Mouse (Mus musculus): ENCODE results near the gene Gmppb.

Gmppb gene

GRCm38 (mm10) chr9:108073141-108073930 lies 24.3 kb downstream of the Gmppb start:
- no peak for DNase-seq (ENCODE audit: low spot score)

- DNase-seq (ENCODE audit: low spot score) = peak; percentile 63
These were observed 31.1 kb downstream of the Gmppb start, which contains the start of gene Mst1 for GRCm38 (mm10) chr9:108080168-108080567. TSS of gene Mst1 (plus strand) at chr9:108080436.

- DNase-seq (ENCODE audit: low spot score) = no peak
These were observed 33.5 kb downstream of the Gmppb start for GRCm38 (mm10) chr9:108082549-108082948.

GRCm38 (mm10) chr9:108082988-108083431 lies 34.0 kb downstream of the Gmppb start, which contains the start of gene Rnf123:
TSS of gene Rnf123 (minus strand) at chr9:108083346.
- DNase-seq (ENCODE audit: low spot score) = peak; percentile 57

GRCm38 (mm10) chr9:108083561-108083960 lies 34.5 kb downstream of the Gmppb start:
- DNase-seq (ENCODE audit: low spot score) = peak; percentile 36

- no peak for DNase-seq (ENCODE audit: low spot score)
These were observed 36.2 kb downstream of the Gmppb start for GRCm38 (mm10) chr9:108085261-108085660.

- DNase-seq (ENCODE audit: low spot score) = no peak
These were observed 41.6 kb downstream of the Gmppb start for GRCm38 (mm10) chr9:108090611-108091120.

- DNase-seq (ENCODE audit: low spot score) = no peak
These were observed 44.5 kb downstream of the Gmppb start for GRCm38 (mm10) chr9:108093586-108093985.

GRCm38 (mm10) chr9:108094184-108094941 lies 45.3 kb downstream of the Gmppb start, which contains the start of gene Apeh:
TSS of gene Apeh (minus strand) at chr9:108094606.
- DNase-seq (ENCODE audit: low spot score) = peak; percentile 98

- peak; percentile 77 for DNase-seq (ENCODE audit: low spot score)
These were observed 46.0 kb downstream of the Gmppb start for GRCm38 (mm10) chr9:108094998-108095411.

- peak; percentile 56 for DNase-seq (ENCODE audit: low spot score)
These were observed 46.5 kb downstream of the Gmppb start for GRCm38 (mm10) chr9:108095518-108095917.

GRCm38 (mm10) chr9:108095949-108096712 lies 47.1 kb downstream of the Gmppb start:
- no peak for DNase-seq (ENCODE audit: low spot score)

- DNase-seq (ENCODE audit: low spot score) = no peak
These were observed 50.6 kb downstream of the Gmppb start for GRCm38 (mm10) chr9:108099619-108100018.
